Mouse (Mus musculus) spleen, adult 2 months (tissue): ENCODE results near the gene Nfatc2ip.

ENCODE experiments used
- CTCF ChIP-seq: fragments of 200-500 bp; IDR thresholded peaks from 2 replicates; pipeline ENCODE4 v1.5.1; 2011; ENCODE audit warnings: mild to moderate bottlenecking, inconsistent platforms; ENCODE audit not compliant: insufficient read depth, insufficient read length, insufficient replicate concordance; ENCODE audit errors: extremely low read depth
- POLR2A ChIP-seq: fragments of 200-500 bp; IDR thresholded peaks from 2 replicates; pipeline ENCODE4 v1.6.1; 2011; ENCODE audit warnings: low read depth, low read length, inconsistent platforms

- TF ChIP-seq CTCF (no peak), POLR2A (no peak)
These were observed 48.2 kb downstream of the Nfatc2ip start for GRCm38 (mm10) chr7:126348293-126348692.
